Mouse (Mus musculus): ENCODE measurements around the gene Slc13a2.

The Slc13a2 gene

DNA sequence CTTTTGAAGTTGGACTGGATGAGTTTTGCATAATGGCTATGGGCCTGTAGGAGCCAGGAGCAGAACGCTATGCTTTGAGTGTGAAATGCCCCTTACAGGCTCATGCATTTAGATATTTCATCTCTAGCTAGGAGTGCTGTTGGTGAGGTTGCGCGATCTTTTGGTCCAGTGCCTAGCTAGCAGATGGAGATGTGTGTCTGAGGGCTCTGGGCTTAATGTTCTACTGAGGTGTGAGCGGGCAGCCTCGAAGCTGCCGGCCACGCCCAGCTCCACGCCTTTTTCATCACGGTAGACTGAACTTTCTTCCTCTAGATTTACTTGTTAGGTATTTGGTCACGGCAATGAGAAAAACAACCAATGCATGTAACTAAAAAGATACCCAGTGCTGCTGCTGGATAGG lies 9.2 kb upstream of the Slc13a2 start:
- no peak for DNase-seq

DNA sequence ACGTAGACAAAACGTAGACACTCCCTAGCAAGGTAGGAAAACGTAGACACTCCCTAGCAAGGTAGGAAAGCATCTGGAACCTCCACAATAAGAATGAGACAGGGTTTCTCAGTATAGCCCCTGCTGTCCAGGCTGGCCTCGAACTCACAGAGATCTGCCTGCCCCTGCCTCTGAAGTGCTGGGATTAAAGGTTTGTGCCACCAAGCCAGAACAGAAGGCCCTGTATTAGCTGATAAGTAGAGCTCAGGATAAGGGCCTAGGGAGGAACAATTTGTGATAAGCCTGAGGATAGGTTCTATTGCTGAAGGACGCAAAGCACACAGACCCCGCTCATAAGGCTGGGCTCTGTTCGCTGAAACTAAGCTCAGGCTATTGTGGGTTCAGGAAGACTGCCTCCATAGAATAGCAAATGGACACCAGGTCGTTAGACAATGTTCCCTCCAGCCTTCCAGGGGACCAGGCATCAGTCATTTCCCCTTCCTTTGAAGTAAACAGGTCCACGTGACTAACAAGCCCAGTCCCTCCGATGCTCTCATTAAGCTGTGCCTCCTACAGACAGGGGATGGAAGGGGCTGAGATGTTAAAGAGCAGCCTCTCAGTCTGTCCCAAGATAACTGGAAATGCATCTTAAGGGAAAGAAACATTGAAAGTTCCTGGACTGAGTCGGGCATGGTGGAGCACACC lies 8.3 kb upstream of the Slc13a2 start:
- no peak for DNase-seq

DNA sequence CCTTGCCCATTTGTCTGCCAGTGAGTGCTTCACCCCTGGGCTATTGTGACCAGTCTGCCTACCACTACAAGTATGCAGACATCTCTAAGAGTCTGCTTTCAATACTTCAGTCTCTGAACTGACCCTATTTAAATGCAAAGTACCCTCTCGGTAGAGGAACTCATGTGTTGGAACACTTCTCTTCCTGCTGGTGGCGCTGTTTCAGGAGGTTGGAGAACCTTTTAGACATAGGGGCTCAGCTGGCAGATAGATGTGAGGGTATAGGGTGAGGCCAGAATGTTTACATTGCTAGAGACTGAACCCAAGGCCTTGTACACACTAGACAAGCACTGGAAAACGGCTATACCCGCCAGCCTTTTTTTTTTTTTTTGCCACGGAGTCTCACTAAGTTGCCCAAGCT lies 6.3 kb upstream of the Slc13a2 start:
- no peak for DNase-seq

DNA sequence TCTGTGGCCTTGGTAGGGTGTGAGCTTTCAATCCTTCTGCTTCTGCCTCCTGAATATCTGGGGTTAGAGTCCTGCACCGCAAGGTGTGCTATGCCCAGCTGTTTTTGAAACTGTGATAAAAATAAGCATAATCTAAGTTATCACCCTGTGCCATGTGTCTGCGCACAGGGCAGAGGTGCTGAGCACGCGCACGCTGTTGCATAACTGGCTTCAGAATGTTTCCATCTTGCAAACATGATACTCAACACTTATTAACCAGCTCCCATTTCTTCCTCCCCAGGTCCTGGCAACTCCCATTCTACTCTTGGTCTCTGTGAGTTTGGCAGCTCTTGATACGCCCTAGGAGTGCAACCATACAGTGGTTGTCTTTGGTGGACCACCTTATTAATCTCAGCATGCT lies 5.6 kb upstream of the Slc13a2 start:
- DNase-seq = no peak

DNA sequence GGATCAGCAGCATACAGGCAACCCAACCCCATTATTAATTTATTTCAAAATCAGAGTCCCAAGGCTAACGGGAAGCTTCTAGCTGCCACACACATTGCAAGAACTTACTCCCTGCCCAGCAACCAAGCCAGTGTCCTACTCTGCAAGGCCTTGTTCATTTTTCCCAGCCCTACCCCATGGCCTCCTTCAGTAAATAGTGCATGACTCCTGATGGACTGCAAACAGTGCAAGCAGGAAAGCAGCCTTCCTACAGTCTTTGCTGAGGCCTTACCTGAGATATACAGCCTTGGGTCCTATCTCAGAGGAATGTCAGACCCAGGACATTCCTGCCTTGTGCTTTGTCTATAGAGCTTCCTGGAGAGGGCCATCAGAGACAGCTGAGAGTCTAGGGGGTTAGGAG lies 3.6 kb upstream of the Slc13a2 start:
- no peak for DNase-seq

DNA sequence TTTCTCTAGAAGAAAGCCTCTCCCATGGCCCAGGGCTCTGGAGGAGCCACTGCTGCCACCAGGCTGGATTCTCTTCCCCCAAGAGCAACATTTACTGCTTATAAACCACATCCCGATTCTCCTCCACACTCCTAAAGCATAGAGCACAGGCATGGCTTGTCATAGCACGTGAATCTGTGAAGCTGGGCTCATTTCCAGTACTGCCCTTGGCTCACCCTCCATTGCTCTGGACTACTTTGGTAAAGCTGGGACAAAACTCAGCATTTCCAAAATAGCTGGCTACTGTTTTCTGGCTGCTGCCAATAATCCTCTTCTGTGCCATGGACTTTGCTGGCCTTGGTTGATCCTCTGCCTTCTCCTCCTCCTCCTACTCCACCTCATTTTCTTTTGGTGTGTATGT lies 2.3 kb upstream of the Slc13a2 start:
- DNase-seq = peak; percentile 47

DNA sequence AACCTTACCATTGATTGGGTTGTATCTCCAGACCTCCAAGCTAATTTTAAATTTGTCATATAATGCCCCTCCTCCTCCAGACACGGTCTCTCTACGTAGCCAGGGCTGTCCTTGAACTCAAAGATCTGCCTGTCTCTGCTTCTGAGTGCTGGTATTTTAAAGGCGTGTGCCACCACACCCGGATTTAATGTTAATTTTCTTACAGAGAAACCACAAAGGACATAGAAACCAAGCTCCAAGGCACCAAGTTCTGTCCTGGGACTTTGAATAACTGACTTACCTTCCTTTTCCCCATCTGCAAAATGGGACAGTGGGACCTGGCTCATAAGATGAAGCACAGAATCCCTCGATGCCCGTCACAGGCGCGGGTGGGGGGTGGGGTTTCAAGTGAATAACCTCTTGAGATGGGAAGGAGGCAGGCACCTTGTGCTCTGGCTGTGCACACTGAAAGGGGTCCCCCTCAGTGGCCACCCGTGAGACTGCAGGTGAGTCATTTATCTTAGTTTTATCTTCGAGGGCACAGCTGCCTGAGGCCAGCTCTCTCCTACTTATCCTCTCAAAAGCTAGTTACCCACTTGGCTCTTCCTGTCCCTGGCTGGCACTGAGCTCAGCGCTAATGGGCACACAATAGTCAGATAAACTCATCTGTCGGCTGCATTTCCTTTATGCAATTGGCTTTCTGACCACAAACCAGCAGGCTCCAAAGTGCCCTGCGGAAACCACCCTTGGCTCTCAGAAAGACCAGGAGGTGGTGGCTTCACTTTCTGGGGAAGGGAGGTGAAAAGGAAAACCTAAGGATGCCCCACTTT lies 612 bp downstream of the Slc13a2 start:
- DNase-seq = peak; percentile 42

DNA sequence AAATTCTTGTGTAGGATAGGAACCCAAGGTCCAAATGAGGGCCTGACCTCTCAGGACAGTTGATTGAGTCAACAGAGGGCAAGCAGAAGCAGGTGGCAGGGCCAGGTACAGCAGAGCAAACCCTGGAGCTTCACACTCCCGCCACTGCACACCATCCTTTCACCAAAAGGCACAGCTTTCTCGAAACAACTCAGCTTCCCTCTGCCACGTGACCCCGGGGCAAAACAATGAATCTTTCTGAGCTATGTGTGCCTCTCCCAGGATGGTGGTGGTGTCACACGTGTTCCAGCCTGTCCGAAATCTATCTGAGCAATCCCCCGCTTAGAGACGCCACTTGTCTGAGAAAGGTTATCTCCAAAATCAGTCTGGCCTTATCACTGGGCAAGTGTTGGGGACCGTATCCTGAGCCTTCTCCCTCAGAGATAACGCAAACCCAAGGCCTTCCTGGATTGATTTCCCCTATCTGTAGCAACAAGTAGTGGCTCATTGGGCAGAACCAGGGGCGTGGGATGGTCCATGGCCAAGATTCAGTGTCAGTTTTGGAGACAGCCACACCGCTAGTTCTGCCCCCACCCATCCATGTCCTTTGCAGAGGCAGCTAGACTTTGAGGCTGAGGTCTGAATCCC lies 1.6 kb downstream of the Slc13a2 start:
- DNase-seq = peak; percentile 12

DNA sequence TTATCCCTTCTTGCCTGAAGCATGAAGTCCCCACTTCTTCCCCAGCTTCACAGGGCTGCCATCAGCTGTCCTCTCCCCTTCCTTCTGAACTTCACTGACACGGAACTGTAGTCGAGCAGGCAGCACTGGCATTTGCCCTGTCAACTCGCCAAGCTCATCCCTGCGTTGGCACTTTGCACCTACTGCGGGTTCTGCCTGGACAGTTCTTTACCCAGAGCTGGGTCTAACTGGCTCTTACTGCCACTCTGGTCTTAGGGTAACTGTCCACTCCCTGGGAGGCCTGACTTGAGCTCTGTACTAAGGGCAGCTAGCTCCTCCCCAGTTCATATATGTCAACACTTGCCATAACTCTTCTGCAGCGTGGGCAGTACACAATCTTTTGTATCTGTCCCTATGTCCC lies 5.2 kb downstream of the Slc13a2 start:
- DNase-seq = no peak

DNA sequence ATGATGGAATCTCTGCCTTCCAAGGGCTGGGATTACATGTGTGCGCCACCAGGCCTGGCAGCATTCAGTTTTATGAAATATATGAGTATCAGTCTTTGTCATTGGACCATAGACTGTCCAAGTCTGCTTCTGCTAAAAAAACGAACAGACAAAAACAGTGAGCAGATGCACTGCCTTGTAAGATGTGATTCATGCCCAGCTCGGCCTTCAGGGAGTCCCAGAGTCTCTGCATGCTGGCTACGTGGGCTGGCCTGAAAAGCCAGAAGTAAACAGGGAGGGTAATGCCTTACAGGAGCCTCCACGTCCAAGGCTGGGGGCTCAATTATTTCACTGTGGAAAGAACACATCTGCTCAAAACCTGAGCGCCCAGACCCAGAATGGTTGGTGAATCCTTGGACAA lies 9.2 kb downstream of the Slc13a2 start:
- DNase-seq = no peak

DNA sequence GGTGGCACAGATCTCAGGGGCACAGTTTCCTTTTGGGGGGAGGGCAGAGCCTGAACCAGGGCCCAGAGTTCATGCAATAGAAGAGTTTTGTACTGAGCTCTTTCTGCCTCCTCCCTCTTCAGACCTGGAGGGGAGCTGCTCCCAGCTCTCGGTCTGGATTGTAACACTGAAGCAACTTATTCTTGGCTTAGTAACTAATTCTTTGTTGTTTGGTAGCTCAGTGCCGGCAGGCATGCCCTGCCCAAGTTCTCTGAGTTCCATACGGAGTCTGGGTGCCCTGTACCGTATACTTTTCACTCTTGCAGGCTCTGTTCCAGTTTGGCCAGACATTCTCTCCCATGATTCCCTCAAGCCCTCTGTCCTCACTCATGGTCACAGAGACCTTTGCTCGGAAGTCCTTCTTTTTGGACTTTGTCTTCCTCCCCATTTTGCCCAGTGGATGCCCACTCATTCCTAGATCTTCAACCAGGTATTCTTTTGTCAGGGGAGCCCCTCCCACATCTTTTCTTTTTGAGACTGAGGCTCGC lies 9.6 kb downstream of the Slc13a2 start:
- no peak for DNase-seq

DNA sequence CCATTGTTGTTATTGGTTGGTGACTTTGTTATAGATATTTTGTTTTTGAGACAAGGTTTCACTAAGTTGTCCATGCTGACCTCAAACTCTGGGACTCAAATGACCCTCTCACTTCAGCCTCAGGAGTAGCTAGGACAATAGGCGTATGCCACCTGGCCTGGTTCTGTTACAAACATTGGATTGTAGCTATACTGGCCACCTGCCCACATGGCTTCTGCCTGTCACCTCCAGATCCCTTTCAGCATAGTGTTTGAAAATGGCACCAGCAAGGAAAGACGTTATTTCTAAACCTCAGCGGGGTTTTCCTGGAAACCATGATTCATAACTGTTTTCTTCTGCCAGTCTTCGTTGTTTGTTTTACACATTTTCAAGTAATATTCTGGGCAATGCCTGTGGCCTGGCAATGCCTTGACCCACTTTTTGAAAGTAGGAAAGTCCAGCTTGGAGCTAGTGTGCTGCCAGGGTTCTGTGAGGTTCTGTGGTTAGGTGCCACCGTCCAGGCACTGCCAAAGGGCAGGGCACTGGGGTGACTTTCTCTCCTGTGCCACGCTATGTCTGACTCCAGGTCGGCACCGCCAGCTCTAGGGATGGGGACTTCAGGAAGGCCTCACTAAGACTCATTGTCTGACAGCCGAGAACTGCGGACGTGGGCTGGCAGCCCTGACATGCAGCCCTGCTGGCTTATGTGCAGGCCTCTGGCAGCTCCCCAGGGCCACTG lies 10.3 kb downstream of the Slc13a2 start:
- DNase-seq = peak; percentile 22

DNA sequence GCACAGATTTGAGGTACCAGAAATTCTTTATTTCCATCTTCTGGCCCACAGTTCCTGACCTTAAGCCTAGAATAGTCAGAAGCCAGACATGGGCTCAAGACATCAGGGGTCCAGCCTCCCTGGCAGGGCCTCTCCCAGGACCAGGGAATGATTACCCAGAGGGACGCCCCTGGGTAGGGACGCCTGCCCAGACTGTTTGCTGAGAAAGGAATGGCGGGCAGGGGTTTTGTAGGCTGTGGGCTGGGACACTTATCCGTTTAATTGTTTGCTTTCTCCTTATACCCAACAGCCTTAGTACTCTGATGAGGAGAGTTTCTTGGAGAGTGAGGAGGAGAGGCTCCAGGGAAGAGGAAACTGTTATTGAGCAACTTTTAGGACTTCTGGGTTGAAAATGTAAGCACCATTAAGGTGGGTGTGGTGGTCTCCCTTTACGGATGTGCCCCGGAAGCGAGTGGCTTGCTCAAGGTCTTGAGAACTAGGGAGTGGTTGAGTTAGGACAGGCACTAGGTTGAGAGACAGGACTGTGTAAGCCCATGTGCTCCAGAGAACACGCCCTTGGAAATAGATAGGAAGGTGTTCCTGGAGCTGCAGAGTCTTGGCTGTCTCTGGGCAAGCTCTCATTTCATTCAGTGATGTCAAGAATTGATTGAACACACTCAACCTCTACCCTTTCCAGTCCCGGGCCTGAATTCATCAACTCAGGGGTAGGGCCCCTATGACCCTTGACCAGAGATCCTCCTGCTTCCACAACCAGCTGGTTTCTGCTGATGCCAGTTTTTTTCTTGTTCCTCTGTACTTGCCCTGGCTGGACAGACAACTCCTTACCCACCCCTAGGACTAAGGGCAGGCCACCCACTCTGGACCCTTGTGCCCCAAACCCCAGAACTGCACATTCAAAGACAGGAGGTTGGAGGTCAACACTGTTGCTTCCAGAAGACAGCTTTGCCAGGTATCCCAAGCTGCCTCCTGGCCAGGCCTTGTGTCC lies 13.5 kb downstream of the Slc13a2 start:
- peak; percentile 61 for DNase-seq

DNA sequence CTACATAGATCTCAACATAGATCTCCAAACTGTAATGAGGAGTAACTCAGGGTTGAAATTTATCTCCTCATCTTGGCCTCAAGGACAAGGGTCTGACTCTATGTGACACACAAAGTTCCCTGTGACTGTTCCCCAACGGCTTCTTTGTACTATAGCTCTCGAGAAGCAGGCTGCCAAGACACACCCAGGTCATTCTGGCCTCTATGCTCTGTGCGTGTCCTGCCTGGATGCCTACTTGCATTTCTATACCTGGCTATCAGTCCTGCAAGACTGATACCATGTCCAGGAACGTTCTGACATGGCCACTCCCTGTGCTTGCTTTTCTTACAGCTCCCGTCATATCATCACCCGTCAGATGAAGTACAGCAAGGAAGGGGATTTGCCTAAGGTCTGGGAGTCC lies 20.0 kb downstream of the Slc13a2 start:
- no peak for DNase-seq

DNA sequence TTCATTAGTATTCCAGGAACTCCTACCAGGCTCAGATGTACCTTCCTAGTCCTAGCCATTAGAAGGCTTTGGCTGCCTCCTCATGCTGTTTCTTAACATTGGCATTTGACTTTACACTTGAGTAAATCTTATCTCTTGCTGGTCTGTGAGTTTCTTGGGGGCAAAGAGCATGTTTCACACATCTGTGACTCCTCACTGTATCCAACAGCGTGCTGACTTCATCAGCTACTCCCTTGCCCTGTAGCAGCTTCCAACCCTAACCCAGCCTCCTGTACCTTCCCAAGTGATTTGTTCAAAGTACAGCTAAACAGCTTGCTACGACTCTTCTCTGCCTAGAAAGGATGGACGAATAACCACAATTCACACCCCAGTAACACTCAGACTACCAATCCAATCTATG lies 20.5 kb downstream of the Slc13a2 start:
- DNase-seq = no peak

DNA sequence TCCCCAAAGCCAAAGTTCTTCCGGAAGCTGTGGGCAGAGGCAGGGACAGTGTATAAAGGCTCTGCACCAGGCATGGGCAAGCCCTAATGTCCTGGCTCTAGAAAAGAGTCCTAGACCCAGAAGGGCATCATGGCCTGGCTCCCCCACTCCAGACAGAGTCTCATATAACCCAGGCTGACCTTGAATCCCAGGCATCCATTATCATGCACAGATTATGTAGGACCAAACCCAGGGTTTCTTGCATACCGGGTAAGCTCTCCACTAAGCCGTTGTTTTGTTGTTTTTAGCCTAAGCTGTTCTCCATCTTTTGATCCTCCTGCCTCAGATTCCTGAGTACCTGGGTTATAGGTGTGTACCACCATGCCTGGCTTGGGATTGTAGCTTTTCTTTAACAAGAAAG lies 21.1 kb downstream of the Slc13a2 start:
- no peak for DNase-seq

DNA sequence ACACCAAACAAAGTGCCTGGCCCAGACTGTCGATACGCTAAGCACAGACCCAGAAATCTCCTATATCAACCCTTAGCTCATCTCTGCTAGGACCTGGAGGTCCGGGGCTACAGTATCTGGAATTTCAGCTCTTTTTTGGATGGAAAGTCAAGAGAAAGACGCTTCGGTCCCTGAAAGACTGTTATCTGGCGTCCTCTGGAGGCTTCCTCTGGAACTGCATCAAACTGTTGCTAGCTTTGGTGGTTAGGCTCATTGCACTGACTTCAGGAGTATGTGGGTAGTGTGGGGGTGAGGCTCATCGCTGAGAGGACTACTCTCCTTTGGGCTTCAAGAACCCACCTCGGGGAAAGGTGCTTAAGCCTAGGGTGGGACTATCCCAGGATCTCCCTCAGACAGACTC lies 22.3 kb downstream of the Slc13a2 start:
- DNase-seq = peak; percentile 87

DNA sequence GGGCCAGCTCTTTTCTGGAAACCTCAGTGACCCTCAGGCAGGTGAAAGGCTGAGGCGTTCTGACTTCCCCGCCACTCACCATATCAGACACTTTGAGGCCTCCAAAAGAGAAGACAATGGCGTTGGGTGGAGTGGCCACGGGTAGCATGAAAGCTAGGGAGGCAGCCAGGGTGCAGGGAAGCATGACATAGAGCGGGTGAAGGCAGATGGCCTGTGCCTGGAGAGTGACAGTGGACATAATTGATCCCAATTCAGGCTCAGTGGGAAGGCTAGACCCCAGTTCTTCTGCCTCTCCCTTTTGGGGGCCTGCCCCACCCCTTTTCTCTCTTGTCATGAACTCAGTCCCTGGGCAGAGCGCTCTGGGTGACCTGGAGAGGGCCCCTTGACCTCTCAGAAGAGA lies 23.8 kb downstream of the Slc13a2 start:
- no peak for DNase-seq

DNA sequence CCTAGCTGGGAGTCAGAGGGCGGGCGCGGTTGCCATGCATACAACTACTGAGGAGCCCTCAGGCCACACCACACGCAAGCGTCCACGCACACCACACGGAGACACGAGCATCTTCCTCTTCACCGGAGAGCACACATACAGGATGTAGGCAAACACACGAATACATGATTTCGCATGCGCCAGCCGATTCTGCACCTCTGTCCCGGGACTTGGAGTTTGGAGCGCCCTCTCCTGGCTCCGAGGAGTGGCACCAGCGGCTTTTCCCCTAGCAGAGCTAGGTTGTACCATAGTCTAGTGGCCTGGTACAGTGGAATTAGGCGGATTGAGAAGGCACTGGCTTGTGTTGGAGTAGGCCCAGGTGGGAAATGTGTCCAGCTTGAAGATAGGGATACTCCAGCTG lies 24.6 kb downstream of the Slc13a2 start:
- peak; percentile 85 for DNase-seq

DNA sequence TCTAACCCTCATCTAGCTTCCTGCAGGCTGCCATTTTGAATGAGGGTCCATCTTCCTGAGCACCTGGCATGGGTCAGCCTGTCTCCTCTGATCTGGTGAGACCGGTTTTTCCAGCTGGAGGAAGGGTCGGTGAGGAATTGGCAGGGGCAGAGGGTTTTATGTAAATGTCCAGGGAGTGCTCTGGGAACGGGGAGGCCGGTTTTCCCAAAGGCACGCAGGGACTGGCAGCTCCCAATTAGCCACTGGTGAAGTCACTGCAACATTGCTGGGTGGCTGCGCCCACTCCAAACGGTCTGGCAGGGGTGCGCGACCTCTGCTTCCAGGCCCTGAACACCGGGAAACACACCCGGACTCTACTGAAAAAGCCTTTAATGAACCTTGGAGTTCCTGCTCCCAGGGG lies 25.1 kb downstream of the Slc13a2 start:
- DNase-seq = peak; percentile 49

DNA sequence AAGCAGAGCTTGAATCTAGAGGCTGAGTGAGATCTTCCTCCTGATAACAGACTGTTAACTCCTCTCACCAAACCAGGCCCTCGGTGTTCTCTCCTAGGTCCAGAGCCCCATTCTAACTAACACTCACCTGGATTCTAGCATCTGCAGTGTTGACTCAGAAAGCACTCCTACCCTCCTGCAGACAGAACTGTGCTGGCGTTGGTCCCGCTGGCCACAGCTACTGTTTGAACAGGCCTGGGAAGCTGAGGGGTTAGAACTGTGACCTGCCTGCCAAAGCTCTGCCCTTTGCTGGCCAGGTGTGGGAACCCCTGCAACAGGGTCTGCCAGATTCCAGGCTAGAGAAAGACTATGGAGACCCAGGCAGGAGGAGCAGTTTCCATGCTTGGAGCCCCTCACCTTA lies 29.3 kb downstream of the Slc13a2 start:
- peak; percentile 87 for DNase-seq

DNA sequence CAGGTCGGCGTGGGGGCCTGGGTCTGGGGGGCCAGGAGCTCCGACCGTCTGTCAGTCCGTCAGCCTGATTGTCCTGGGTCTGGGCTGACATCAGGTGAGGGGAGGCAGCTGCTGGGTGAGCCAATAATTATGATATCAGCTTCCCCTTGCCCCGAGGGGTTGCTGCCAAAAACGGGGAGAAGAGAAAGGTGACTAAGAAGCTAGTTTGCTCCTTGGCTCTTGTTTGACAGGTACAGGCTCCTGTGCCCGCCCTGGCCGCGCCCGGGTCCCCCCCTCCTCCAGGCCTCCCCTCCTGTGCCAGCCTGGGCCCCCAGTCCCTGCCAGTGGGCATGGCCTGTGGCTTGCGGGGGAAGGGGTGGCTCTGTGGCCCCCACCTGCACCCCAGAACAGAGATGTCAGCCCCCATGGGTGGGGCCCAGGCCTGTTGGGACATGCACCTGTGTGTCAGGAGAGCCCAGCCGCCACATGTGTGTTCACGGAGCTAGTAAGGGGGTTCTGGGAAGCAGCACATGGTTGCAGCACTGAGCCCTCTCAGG lies 35.4 kb downstream of the Slc13a2 start, which contains the start of gene Foxn1:
TSS of gene Foxn1 (minus strand) at position 51 of the 536 bp plus-strand sequence.
- DNase-seq = no peak

Data from lung, postnatal 36 days (tissue).